ENCODE assay signal across 8 mouse cellular contexts in genomic region chr5:105498429-105499000, GRCm38 (mm10). TPM values are rescaled to one million over a fixed set of nuclear protein-coding genes. Genes with fewer than 3 reads are reported as not detected.
DNase-seq lines count a peak whose midpoint lies in the region.

No protein-coding gene starts in this region.

- intact Hi-C loops in heart, postnatal 10 days (cut with DNase I): loop anchor here (2.0 kb wide), 1 partner anchor 20 kb away; the partner anchor contains the start of gene Lrrc8c
- intact Hi-C loops in heart, postnatal 36 days (cut with DNase I): no loop called here

- DNase-seq in heart, postnatal 10 days: peak; percentile 50 to 51
- DNase-seq in heart, postnatal 36 days: no peak
- DNase-seq in R1 (ENCODE audit: low read depth, low spot score) (peak; percentile 77), adipocyte (ENCODE audit: low spot score) (no peak)
- peak; percentile 10 for DNase-seq in induced T-regulatory cell, adult 2 months (ENCODE audit: low read depth)
- DNase-seq in retina, embryonic 14.5 days (ENCODE audit: low spot score): peak; percentile 33
- no peak for DNase-seq in lung, adult 18-20 months
- no peak for DNase-seq in cerebellum, adult 11-12 months

RNA-seq across cellular contexts. Expression of gene Lrrc8c, which starts 20.7 kb away (rescaled TPM):
- total RNA-seq in heart, postnatal 10 days (2021): 10 to 100 TPM; 55.5 to 58.8 TPM
- total RNA-seq in heart, postnatal 36 days (2021): 10 to 100 TPM; 25.3 to 29.8 TPM

Comparison
In these comparisons a context has a peak if more than half of its experiments do, and no peak if none do; other contexts are left out.
1. DNase-seq: peak in heart, postnatal 10 days (2 of 2), R1 (single experiment), induced T-regulatory cell, adult 2 months (single experiment) and retina, embryonic 14.5 days (single experiment); none in heart, postnatal 36 days (0 of 2), adipocyte (single experiment), lung, adult 18-20 months (0 of 2) and cerebellum, adult 11-12 months (single experiment).